Mouse (Mus musculus): ENCODE measurements at regions not wholly inside any gene's neighbourhood (a gene's known extent, or its start where the extent isn't known, plus 50 kb on each side); places are given as distances from the start of the nearest gene placed in this dataset.

DNA sequence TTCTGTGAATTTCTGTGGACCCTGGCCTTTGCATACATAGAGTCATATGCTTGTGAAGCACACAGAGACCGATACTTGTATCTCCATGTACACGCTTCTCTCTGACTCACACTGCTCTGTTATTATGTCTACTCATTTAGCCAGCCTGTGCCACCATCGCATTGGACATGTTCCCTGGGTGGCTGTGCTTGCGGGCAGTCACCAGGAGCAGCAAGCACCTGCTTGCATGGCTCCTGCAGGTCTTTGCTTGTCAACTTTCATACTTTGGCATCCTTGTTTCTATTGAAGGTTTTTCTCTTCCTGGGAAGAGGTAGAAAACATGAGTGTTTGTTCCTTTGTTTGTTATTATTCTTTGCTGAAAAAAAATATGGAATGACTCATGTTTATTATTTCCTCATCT is 136.1 kb upstream of the Ahr start:
- H3K36me3 ChIP-seq (ENCODE audit: control insufficient read depth, insufficient read depth) = no peaks in the 10 kb centered on the region
- H3K27ac ChIP-seq (ENCODE audit: low read length) = no peak overlapping the region
- no peaks in the 10 kb centered on the region for H3K9me3 ChIP-seq (replicated peaks; ENCODE audit: control insufficient read depth, low read length)
- no peaks in the 10 kb centered on the region for H3K4me1 ChIP-seq (ENCODE audit: control insufficient read depth, insufficient read depth, low read length)
- WGBS = 88% methylated on average over 4 of the region's 4 CpGs
- H3K4me3 ChIP-seq (ENCODE audit: low read length) = no peak overlapping the region
- ATAC-seq (replicated peaks; ENCODE audit: extremely low read depth, insufficient read depth, low FRiP score) = no peak
- H3K4me2 ChIP-seq (ENCODE audit: low read depth, low read length) = no peak overlapping the region
- no peak overlapping the region for H3K9ac ChIP-seq (ENCODE audit: low read length)
- no peaks in the 10 kb centered on the region for H3K27me3 ChIP-seq (ENCODE audit: control insufficient read depth, insufficient read depth, low read length)

DNA sequence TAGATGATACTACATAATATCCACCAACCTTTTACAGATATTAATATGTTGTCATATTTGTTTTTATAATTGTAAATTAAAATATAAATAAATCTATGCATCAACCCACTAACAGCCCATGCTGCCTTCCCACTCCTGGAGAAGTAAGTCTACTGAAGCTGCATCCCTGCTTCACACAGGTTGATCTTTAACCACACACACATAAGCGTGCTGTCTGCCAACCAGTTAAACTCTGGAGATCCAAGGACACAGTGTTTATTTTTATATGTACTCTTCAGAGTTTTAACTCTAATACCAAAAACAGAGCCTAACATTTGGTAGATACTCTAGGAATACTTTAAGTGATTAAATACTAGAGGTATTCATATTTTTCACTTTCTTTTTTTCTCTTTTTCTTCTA is 133.9 kb upstream of the Ahr start:
- no peak overlapping the region for H3K9ac ChIP-seq (ENCODE audit: low read length)
- no peak for ATAC-seq (replicated peaks; ENCODE audit: extremely low read depth, insufficient read depth, low FRiP score)
- no peak overlapping the region for H3K4me3 ChIP-seq (ENCODE audit: low read length)
- H3K36me3 ChIP-seq (ENCODE audit: control insufficient read depth, insufficient read depth) = no peaks in the 10 kb centered on the region
- H3K27me3 ChIP-seq (ENCODE audit: control insufficient read depth, insufficient read depth, low read length) = no peaks in the 10 kb centered on the region
- no peak overlapping the region for H3K4me2 ChIP-seq (ENCODE audit: low read depth, low read length)
- no peaks in the 10 kb centered on the region for H3K9me3 ChIP-seq (replicated peaks; ENCODE audit: control insufficient read depth, low read length)
- no peak overlapping the region for H3K27ac ChIP-seq (ENCODE audit: low read length)
- WGBS = 81% methylated on average over 1 of the region's 1 CpGs
- H3K4me1 ChIP-seq (ENCODE audit: control insufficient read depth, insufficient read depth, low read length) = no peaks in the 10 kb centered on the region

DNA sequence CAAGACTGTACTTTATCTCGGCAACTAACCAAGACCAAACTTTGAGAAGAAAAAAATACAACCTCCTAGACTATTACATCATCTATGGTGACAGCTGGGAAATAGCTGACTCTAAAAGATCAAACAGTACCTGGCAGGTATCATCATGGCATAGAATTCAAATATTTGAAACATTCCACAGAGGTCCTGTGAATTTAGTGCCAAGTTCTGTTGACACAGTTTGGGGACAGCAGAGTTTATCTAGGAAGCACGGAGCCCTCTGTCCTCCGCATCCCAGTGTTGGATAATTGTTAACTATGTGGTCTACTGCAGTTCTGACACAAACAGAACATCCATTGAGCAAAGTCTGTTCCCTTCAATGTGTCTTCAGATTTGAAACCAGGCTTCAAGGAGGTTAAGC is 132.9 kb upstream of the Ahr start:
- H3K27me3 ChIP-seq (ENCODE audit: control insufficient read depth, insufficient read depth, low read length) = no peaks in the 10 kb centered on the region
- H3K4me1 ChIP-seq (ENCODE audit: control insufficient read depth, insufficient read depth, low read length) = no peaks in the 10 kb centered on the region
- H3K9me3 ChIP-seq (replicated peaks; ENCODE audit: control insufficient read depth, low read length) = no peaks in the 10 kb centered on the region
- H3K4me2 ChIP-seq (ENCODE audit: low read depth, low read length) = no peak overlapping the region
- WGBS = 79% methylated on average over 3 of the region's 3 CpGs
- H3K9ac ChIP-seq (ENCODE audit: low read length) = no peak overlapping the region
- H3K36me3 ChIP-seq (ENCODE audit: control insufficient read depth, insufficient read depth) = no peaks in the 10 kb centered on the region
- no peak overlapping the region for H3K4me3 ChIP-seq (ENCODE audit: low read length)
- no peak for ATAC-seq (replicated peaks; ENCODE audit: extremely low read depth, insufficient read depth, low FRiP score)
- H3K27ac ChIP-seq (ENCODE audit: low read length) = no peak overlapping the region

DNA sequence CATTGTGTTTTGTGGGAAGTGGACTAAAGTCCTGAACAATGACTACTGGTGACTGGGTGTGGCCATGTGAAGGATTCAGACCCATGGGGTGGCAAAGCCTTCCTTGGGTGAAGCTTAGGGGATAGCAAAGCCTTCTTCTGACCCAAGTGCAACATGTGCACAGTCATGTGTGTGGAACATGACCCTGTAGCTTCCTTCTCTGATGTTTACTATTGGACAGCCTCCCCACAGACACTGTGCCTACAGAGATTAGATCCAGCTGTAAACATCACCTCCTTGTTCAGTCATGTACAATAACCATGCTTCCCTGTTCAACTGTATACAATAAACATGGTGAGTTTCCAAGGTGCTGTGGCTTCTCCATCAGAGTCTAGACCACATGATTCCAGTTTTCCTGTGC is 132.4 kb upstream of the Ahr start:
- Histone ChIP-seq H3K27me3 (ENCODE audit: control insufficient read depth, insufficient read depth, low read length) (no peaks in the 10 kb centered on the region), H3K36me3 (ENCODE audit: control insufficient read depth, insufficient read depth) (no peaks in the 10 kb centered on the region), H3K4me2 (ENCODE audit: low read depth, low read length) (no peak overlapping the region), H3K9me3 (replicated peaks; ENCODE audit: control insufficient read depth, low read length) (no peaks in the 10 kb centered on the region), H3K4me1 (ENCODE audit: control insufficient read depth, insufficient read depth, low read length) (no peaks in the 10 kb centered on the region), H3K27ac (ENCODE audit: low read length) (no peak overlapping the region), H3K4me3 (ENCODE audit: low read length) (no peak overlapping the region), H3K9ac (ENCODE audit: low read length) (no peak overlapping the region)
- ATAC-seq (replicated peaks; ENCODE audit: extremely low read depth, insufficient read depth, low FRiP score) = no peak

DNA sequence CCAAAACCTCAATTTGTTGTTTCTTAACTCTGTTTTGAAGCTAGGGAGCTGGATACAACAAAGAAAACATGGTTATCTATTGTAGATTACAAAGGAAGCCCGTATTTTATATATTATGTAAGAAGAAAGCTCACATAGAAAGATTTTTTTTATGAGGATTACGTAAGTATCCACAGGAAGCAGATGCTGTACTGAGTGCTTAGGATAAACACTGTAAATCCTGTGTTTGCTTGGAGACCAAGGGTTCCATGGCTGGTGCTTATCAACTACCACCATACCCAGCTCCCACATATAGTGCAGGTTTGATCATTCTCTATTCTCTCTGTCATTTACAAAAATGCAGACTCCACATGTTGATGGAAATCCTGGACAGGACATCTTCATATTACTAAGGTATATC is 131.2 kb upstream of the Ahr start:
- H3K4me2 ChIP-seq (ENCODE audit: low read depth, low read length) = no peak overlapping the region
- H3K9me3 ChIP-seq (replicated peaks; ENCODE audit: control insufficient read depth, low read length) = no peaks in the 10 kb centered on the region
- H3K4me1 ChIP-seq (ENCODE audit: control insufficient read depth, insufficient read depth, low read length) = no peaks in the 10 kb centered on the region
- ATAC-seq (replicated peaks; ENCODE audit: extremely low read depth, insufficient read depth, low FRiP score) = no peak
- no peaks in the 10 kb centered on the region for H3K27me3 ChIP-seq (ENCODE audit: control insufficient read depth, insufficient read depth, low read length)
- H3K9ac ChIP-seq (ENCODE audit: low read length) = no peak overlapping the region
- no peak overlapping the region for H3K4me3 ChIP-seq (ENCODE audit: low read length)
- no peak overlapping the region for H3K27ac ChIP-seq (ENCODE audit: low read length)
- 59% methylated on average over 2 of the region's 2 CpGs for WGBS
- no peaks in the 10 kb centered on the region for H3K36me3 ChIP-seq (ENCODE audit: control insufficient read depth, insufficient read depth)

DNA sequence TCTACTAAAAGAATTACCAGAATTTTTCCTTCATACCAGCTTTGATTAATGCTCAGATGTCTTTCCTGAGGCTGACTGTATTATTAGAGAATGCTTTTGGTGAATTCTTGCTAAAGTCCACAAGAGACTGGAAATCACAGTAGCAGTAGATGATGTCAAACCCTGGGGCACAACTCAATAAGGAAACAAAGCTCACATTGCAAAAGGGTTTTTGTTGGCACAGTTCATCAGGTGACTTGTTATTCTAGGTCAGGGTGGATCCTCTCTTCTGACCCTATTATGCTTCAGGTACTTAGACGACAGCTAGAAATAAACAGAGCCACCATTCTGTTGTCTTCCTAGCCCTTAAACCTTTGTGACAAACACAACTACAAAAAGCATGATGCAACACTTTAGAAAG is 128.2 kb upstream of the Ahr start:
- ATAC-seq (replicated peaks; ENCODE audit: extremely low read depth, insufficient read depth, low FRiP score) = no peak

DNA sequence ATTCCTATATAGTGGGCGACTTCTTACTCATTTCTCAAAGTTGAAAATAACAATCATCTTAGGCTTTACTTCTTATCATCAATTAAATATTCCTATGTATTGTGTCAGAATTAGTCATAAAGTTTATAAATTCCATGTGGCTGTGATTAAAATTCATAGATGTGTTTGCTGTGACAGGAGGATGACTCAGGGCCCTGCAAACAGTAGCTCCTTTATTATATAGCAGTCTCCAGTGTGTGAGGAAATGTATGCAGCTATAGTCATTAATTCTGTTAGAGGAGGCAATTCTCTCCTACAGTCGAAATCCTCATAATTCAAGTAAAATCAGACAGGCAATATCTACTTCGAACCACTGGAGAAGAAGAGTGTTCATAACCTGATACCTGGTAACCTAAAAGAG is 121.7 kb upstream of the Ahr start:
- no peaks in the 10 kb centered on the region for H3K36me3 ChIP-seq (ENCODE audit: control insufficient read depth, insufficient read depth)
- H3K4me3 ChIP-seq (ENCODE audit: low read length) = no peak overlapping the region
- ATAC-seq (replicated peaks; ENCODE audit: extremely low read depth, insufficient read depth, low FRiP score) = no peak
- no peak overlapping the region for H3K4me2 ChIP-seq (ENCODE audit: low read depth, low read length)
- no peaks in the 10 kb centered on the region for H3K27me3 ChIP-seq (ENCODE audit: control insufficient read depth, insufficient read depth, low read length)
- no peaks in the 10 kb centered on the region for H3K9me3 ChIP-seq (replicated peaks; ENCODE audit: control insufficient read depth, low read length)
- no peak overlapping the region for H3K9ac ChIP-seq (ENCODE audit: low read length)
- H3K27ac ChIP-seq (ENCODE audit: low read length) = no peak overlapping the region
- 74% methylated on average over 3 of the region's 3 CpGs for WGBS
- H3K4me1 ChIP-seq (ENCODE audit: control insufficient read depth, insufficient read depth, low read length) = no peaks in the 10 kb centered on the region

More for the DNA sequence above, 128.2 kb upstream of the Ahr start:
- Histone ChIP-seq H3K9me3 (replicated peaks; ENCODE audit: control insufficient read depth, low read length) (no peaks in the 10 kb centered on the region), H3K4me1 (ENCODE audit: control insufficient read depth, insufficient read depth, low read length) (no peaks in the 10 kb centered on the region), H3K36me3 (ENCODE audit: control insufficient read depth, insufficient read depth) (no peaks in the 10 kb centered on the region), H3K4me2 (ENCODE audit: low read depth, low read length) (no peak overlapping the region), H3K27ac (ENCODE audit: low read length) (no peak overlapping the region), H3K9ac (ENCODE audit: low read length) (no peak overlapping the region), H3K27me3 (ENCODE audit: control insufficient read depth, insufficient read depth, low read length) (no peaks in the 10 kb centered on the region), H3K4me3 (ENCODE audit: low read length) (no peak overlapping the region)
- 97% methylated on average over 1 of the region's 1 CpGs for WGBS

DNA sequence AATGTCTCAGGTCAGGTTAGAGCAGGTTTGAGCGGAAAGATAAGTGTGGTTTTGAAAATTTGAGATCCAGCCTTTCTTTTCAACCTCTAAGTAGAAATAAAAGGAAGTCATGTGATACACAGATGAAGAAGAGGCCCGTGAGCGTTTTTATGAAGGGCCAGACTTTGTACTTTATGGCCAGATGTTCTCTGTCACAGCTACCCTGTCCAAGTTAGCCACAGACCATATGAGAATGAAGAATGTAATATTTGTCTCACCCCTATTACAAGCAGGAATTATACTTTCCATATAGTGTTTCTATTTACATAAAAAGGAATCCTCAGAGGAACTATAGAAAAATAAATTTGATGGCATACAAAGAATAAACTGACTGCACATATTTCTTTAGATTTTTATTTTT is 114.9 kb upstream of the Ahr start:
- no peak overlapping the region for H3K9ac ChIP-seq (ENCODE audit: low read length)
- H3K9me3 ChIP-seq (replicated peaks; ENCODE audit: control insufficient read depth, low read length) = no peaks in the 10 kb centered on the region
- no peaks in the 10 kb centered on the region for H3K36me3 ChIP-seq (ENCODE audit: control insufficient read depth, insufficient read depth)
- H3K27ac ChIP-seq (ENCODE audit: low read length) = no peak overlapping the region
- no peaks in the 10 kb centered on the region for H3K4me1 ChIP-seq (ENCODE audit: control insufficient read depth, insufficient read depth, low read length)
- no peak overlapping the region for H3K4me2 ChIP-seq (ENCODE audit: low read depth, low read length)
- WGBS = 69% methylated on average over 3 of the region's 3 CpGs
- no peak for ATAC-seq (replicated peaks; ENCODE audit: extremely low read depth, insufficient read depth, low FRiP score)
- H3K4me3 ChIP-seq (ENCODE audit: low read length) = no peak overlapping the region
- H3K27me3 ChIP-seq (ENCODE audit: control insufficient read depth, insufficient read depth, low read length) = no peaks in the 10 kb centered on the region

DNA sequence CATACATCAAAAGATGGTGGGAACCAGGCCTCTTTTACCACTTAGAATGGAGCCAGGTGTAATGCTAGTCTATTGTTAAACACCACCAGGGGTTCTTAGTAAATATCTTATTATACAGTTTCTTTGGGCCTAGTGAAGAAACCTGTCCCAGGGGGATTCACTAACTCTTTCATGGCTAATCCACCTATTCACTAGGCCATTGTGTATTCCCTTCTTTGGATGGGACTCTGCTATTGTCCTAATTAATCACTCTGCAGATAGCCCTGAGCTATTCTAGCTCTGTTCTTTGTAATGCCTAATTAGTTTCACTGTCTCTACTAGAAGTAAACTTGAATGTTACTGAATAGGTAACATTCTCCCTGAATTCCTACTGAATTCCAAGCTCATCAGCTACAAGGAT is 107.6 kb upstream of the Ahr start:
- Histone ChIP-seq H3K4me3 (ENCODE audit: low read length) (no peak overlapping the region), H3K27ac (ENCODE audit: low read length) (no peak overlapping the region), H3K4me2 (ENCODE audit: low read depth, low read length) (no peak overlapping the region), H3K4me1 (ENCODE audit: control insufficient read depth, insufficient read depth, low read length) (no peaks in the 10 kb centered on the region), H3K9me3 (replicated peaks; ENCODE audit: control insufficient read depth, low read length) (no peaks in the 10 kb centered on the region), H3K36me3 (ENCODE audit: control insufficient read depth, insufficient read depth) (no peaks in the 10 kb centered on the region), H3K9ac (ENCODE audit: low read length) (no peak overlapping the region), H3K27me3 (ENCODE audit: control insufficient read depth, insufficient read depth, low read length) (no peaks in the 10 kb centered on the region)
- ATAC-seq (replicated peaks; ENCODE audit: extremely low read depth, insufficient read depth, low FRiP score) = no peak

DNA sequence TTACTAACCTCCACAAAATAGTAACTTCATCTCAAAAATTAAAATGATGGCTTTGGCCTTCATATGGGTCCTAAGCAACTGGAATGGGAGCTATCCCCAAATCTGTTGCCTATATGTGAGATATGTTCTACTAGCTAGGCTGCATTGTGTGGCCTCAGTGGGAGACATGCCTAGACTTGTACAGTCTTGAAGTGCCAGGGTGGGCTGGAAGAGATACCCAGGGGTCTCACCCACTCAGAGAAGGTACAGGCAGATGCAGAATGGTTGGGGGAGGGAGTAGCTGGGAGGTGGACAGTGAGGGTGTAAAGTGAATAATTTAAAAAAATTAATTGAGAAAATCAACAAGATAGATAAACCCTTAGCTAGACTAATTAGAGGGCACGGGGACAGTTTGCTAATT is 106.9 kb upstream of the Ahr start:
- H3K36me3 ChIP-seq (ENCODE audit: control insufficient read depth, insufficient read depth) = no peaks in the 10 kb centered on the region
- no peak overlapping the region for H3K27ac ChIP-seq (ENCODE audit: low read length)
- 60% methylated on average over 1 of the region's 1 CpGs for WGBS
- no peak for ATAC-seq (replicated peaks; ENCODE audit: extremely low read depth, insufficient read depth, low FRiP score)
- H3K4me3 ChIP-seq (ENCODE audit: low read length) = no peak overlapping the region
- H3K9me3 ChIP-seq (replicated peaks; ENCODE audit: control insufficient read depth, low read length) = no peaks in the 10 kb centered on the region
- no peak overlapping the region for H3K4me2 ChIP-seq (ENCODE audit: low read depth, low read length)
- no peaks in the 10 kb centered on the region for H3K4me1 ChIP-seq (ENCODE audit: control insufficient read depth, insufficient read depth, low read length)
- no peak overlapping the region for H3K9ac ChIP-seq (ENCODE audit: low read length)
- H3K27me3 ChIP-seq (ENCODE audit: control insufficient read depth, insufficient read depth, low read length) = no peaks in the 10 kb centered on the region

Data from heart, embryonic 16.5 days (tissue).